Mouse (Mus musculus): ENCODE measurements around the gene Mef2d.

GRCm38 (mm10) chr3:88120117-88120651 lies 22.0 kb upstream of the Mef2d start:
- TF ChIP-seq GATA1 (IDR thresholded peaks at IDR 0.05; ENCODE audit: borderline replicate concordance, low read length), result no peak
- no peak for TF ChIP-seq FLI1 (IDR thresholded peaks at IDR 0.05; ENCODE audit: low read length)
